Mouse (Mus musculus): Measurements from ENCODE around the gene Olfr1412. TPM values are rescaled to one million over a fixed set of nuclear protein-coding genes. Genes with fewer than 3 reads are reported as not detected.

Olfr1412 gene
- polyA plus RNA-seq, 1 experiment from 2014 or later = not detected

- Histone ChIP-seq H3K4me3 (replicated peaks; ENCODE audit: low read length) (no peak overlapping the region), H3K27ac (ENCODE audit: low read length) (no peak overlapping the region), H3K9me3 (ENCODE audit: control insufficient read depth, low read length) (no peaks in the 10 kb centered on the region), H3K4me1 (replicated peaks; ENCODE audit: control insufficient read depth, insufficient read depth, low read length) (peaks cover 2% of the 10 kb centered on the region; the same call in 1 of the 2 replicates), H3K27me3 (replicated peaks; ENCODE audit: control insufficient read depth, insufficient read depth, low read length) (no peaks in the 10 kb centered on the region), H3K36me3 (ENCODE audit: control insufficient read depth, insufficient read depth) (no peaks in the 10 kb centered on the region), H3K9ac (replicated peaks; ENCODE audit: low read depth, low read length) (no peak overlapping the region), H3K4me2 (ENCODE audit: low read length) (no peak overlapping the region)
- ATAC-seq = no peak
- WGBS = 31% methylated on average over 4 of the region's 4 CpGs
Measured at GRCm38 (mm10) chr1:92613175-92613574, 27.6 kb downstream of the Olfr1412 start.

GRCm38 (mm10) chr1:92614516-92614915 is 28.9 kb downstream of the Olfr1412 start:
- no peak overlapping the region for H3K9ac ChIP-seq (replicated peaks; ENCODE audit: low read depth, low read length)
- no peaks in the 10 kb centered on the region for H3K27me3 ChIP-seq (replicated peaks; ENCODE audit: control insufficient read depth, insufficient read depth, low read length)
- 3% methylated on average over 1 of the region's 1 CpGs for WGBS
- no peak for ATAC-seq
- H3K4me2 ChIP-seq (ENCODE audit: low read length) = no peak overlapping the region
- no peaks in the 10 kb centered on the region for H3K9me3 ChIP-seq (ENCODE audit: control insufficient read depth, low read length)
- H3K36me3 ChIP-seq (ENCODE audit: control insufficient read depth, insufficient read depth) = no peaks in the 10 kb centered on the region
- H3K4me3 ChIP-seq (replicated peaks; ENCODE audit: low read length) = no peak overlapping the region
- peaks cover 2% of the 10 kb centered on the region; the same call in 1 of the 2 replicates for H3K4me1 ChIP-seq (replicated peaks; ENCODE audit: control insufficient read depth, insufficient read depth, low read length)
- H3K27ac ChIP-seq (ENCODE audit: low read length) = no peak overlapping the region

- ATAC-seq = no peak
- Histone ChIP-seq H3K27ac (ENCODE audit: low read length) (no peak overlapping the region), H3K36me3 (ENCODE audit: control insufficient read depth, insufficient read depth) (no peaks in the 10 kb centered on the region), H3K9me3 (ENCODE audit: control insufficient read depth, low read length) (no peaks in the 10 kb centered on the region), H3K4me1 (replicated peaks; ENCODE audit: control insufficient read depth, insufficient read depth, low read length) (peaks cover 2% of the 10 kb centered on the region; the same call in 1 of the 2 replicates), H3K4me2 (ENCODE audit: low read length) (no peak overlapping the region), H3K27me3 (replicated peaks; ENCODE audit: control insufficient read depth, insufficient read depth, low read length) (no peaks in the 10 kb centered on the region), H3K4me3 (replicated peaks; ENCODE audit: low read length) (no peak overlapping the region), H3K9ac (replicated peaks; ENCODE audit: low read depth, low read length) (no peak overlapping the region)
- WGBS = 74% methylated on average over 1 of the region's 1 CpGs
Measured at GRCm38 (mm10) chr1:92616046-92616445, 30.5 kb downstream of the Olfr1412 start.

GRCm38 (mm10) chr1:92617488-92617887 is 31.9 kb downstream of the Olfr1412 start, which contains the start of gene Olfr12:
Gene Olfr12 (plus strand): TSS chr1:92617788.
- Histone ChIP-seq H3K9me3 (ENCODE audit: control insufficient read depth, low read length) (no peaks in the 10 kb centered on the region), H3K36me3 (ENCODE audit: control insufficient read depth, insufficient read depth) (no peaks in the 10 kb centered on the region), H3K27me3 (replicated peaks; ENCODE audit: control insufficient read depth, insufficient read depth, low read length) (no peaks in the 10 kb centered on the region), H3K4me1 (replicated peaks; ENCODE audit: control insufficient read depth, insufficient read depth, low read length) (peaks cover 2% of the 10 kb centered on the region; the same call in 1 of the 2 replicates), H3K27ac (ENCODE audit: low read length) (no peak within 1 kb of the TSS), H3K9ac (replicated peaks; ENCODE audit: low read depth, low read length) (no peak within 1 kb of the TSS), H3K4me2 (ENCODE audit: low read length) (no peak within 1 kb of the TSS), H3K4me3 (replicated peaks; ENCODE audit: low read length) (no peak within 1 kb of the TSS)
- WGBS = 57% methylated on average over 2 of the region's 2 CpGs
- ATAC-seq = no peak

GRCm38 (mm10) chr1:92618360-92618759 is 32.8 kb downstream of the Olfr1412 start:
- H3K4me1 ChIP-seq (replicated peaks; ENCODE audit: control insufficient read depth, insufficient read depth, low read length) = peaks cover under 1% of the 10 kb centered on the region; the same call in 1 of the 2 replicates
- H3K4me3 ChIP-seq (replicated peaks; ENCODE audit: low read length) = no peak overlapping the region
- ATAC-seq = no peak
- H3K27ac ChIP-seq (ENCODE audit: low read length) = no peak overlapping the region
- WGBS = 75% methylated on average over 4 of the region's 4 CpGs
- H3K9ac ChIP-seq (replicated peaks; ENCODE audit: low read depth, low read length) = no peak overlapping the region
- H3K27me3 ChIP-seq (replicated peaks; ENCODE audit: control insufficient read depth, insufficient read depth, low read length) = no peaks in the 10 kb centered on the region
- H3K4me2 ChIP-seq (ENCODE audit: low read length) = no peak overlapping the region
- no peaks in the 10 kb centered on the region for H3K9me3 ChIP-seq (ENCODE audit: control insufficient read depth, low read length)
- H3K36me3 ChIP-seq (ENCODE audit: control insufficient read depth, insufficient read depth) = no peaks in the 10 kb centered on the region

GRCm38 (mm10) chr1:92628227-92628626 is 42.6 kb downstream of the Olfr1412 start:
- Histone ChIP-seq H3K9me3 (ENCODE audit: control insufficient read depth, low read length) (no peaks in the 10 kb centered on the region), H3K27ac (ENCODE audit: low read length) (no peak overlapping the region), H3K36me3 (ENCODE audit: control insufficient read depth, insufficient read depth) (no peaks in the 10 kb centered on the region), H3K4me1 (replicated peaks; ENCODE audit: control insufficient read depth, insufficient read depth, low read length) (no peaks in the 10 kb centered on the region), H3K27me3 (replicated peaks; ENCODE audit: control insufficient read depth, insufficient read depth, low read length) (0 out of 2 replicates have a peak, but pooled peaks cover 5% of the 10 kb centered on the region), H3K4me3 (replicated peaks; ENCODE audit: low read length) (no peak overlapping the region), H3K4me2 (ENCODE audit: low read length) (no peak overlapping the region), H3K9ac (replicated peaks; ENCODE audit: low read depth, low read length) (no peak overlapping the region)
- no peak for ATAC-seq
- WGBS = 70% methylated on average over 4 of the region's 4 CpGs

GRCm38 (mm10) chr1:92632196-92632595 is 46.6 kb downstream of the Olfr1412 start:
- Histone ChIP-seq H3K27ac (ENCODE audit: low read length) (no peak overlapping the region), H3K9me3 (ENCODE audit: control insufficient read depth, low read length) (no peaks in the 10 kb centered on the region), H3K36me3 (ENCODE audit: control insufficient read depth, insufficient read depth) (peaks cover 10% of the 10 kb centered on the region), H3K27me3 (replicated peaks; ENCODE audit: control insufficient read depth, insufficient read depth, low read length) (0 out of 2 replicates have a peak, but pooled peaks cover 3% of the 10 kb centered on the region), H3K4me3 (replicated peaks; ENCODE audit: low read length) (no peak overlapping the region), H3K4me2 (ENCODE audit: low read length) (no peak overlapping the region), H3K9ac (replicated peaks; ENCODE audit: low read depth, low read length) (no peak overlapping the region), H3K4me1 (replicated peaks; ENCODE audit: control insufficient read depth, insufficient read depth, low read length) (no peaks in the 10 kb centered on the region)
- WGBS = 54% methylated on average over 5 of the region's 5 CpGs
- no peak for ATAC-seq

GRCm38 (mm10) chr1:92632948-92633347 is 47.4 kb downstream of the Olfr1412 start:
- Histone ChIP-seq H3K9ac (replicated peaks; ENCODE audit: low read depth, low read length) (no peak overlapping the region), H3K27me3 (replicated peaks; ENCODE audit: control insufficient read depth, insufficient read depth, low read length) (0 out of 2 replicates have a peak, but pooled peaks cover 3% of the 10 kb centered on the region), H3K4me1 (replicated peaks; ENCODE audit: control insufficient read depth, insufficient read depth, low read length) (no peaks in the 10 kb centered on the region), H3K4me2 (ENCODE audit: low read length) (no peak overlapping the region), H3K9me3 (ENCODE audit: control insufficient read depth, low read length) (no peaks in the 10 kb centered on the region), H3K4me3 (replicated peaks; ENCODE audit: low read length) (no peak overlapping the region), H3K36me3 (ENCODE audit: control insufficient read depth, insufficient read depth) (peaks cover 10% of the 10 kb centered on the region), H3K27ac (ENCODE audit: low read length) (no peak overlapping the region)
- 74% methylated on average over 6 of the region's 6 CpGs for WGBS
- ATAC-seq = no peak

- Histone ChIP-seq H3K36me3 (ENCODE audit: control insufficient read depth, insufficient read depth) (peaks cover 10% of the 10 kb centered on the region), H3K4me3 (replicated peaks; ENCODE audit: low read length) (no peak overlapping the region), H3K27me3 (replicated peaks; ENCODE audit: control insufficient read depth, insufficient read depth, low read length) (0 out of 2 replicates have a peak, but pooled peaks cover 3% of the 10 kb centered on the region), H3K9me3 (ENCODE audit: control insufficient read depth, low read length) (no peaks in the 10 kb centered on the region), H3K27ac (ENCODE audit: low read length) (no peak overlapping the region), H3K4me2 (ENCODE audit: low read length) (no peak overlapping the region), H3K4me1 (replicated peaks; ENCODE audit: control insufficient read depth, insufficient read depth, low read length) (peaks cover under 1% of the 10 kb centered on the region; the same call in 1 of the 2 replicates), H3K9ac (replicated peaks; ENCODE audit: low read depth, low read length) (no peak overlapping the region)
- 88% methylated on average over 8 of the region's 8 CpGs for WGBS
- no peak for ATAC-seq
Measured at GRCm38 (mm10) chr1:92633726-92634125, 48.1 kb downstream of the Olfr1412 start.

- H3K36me3 ChIP-seq (ENCODE audit: control insufficient read depth, insufficient read depth) = peaks cover 10% of the 10 kb centered on the region
- 100% methylated on average over 1 of the region's 1 CpGs for WGBS
- H3K4me2 ChIP-seq (ENCODE audit: low read length) = no peak overlapping the region
- no peak overlapping the region for H3K9ac ChIP-seq (replicated peaks; ENCODE audit: low read depth, low read length)
- H3K27me3 ChIP-seq (replicated peaks; ENCODE audit: control insufficient read depth, insufficient read depth, low read length) = no peaks in the 10 kb centered on the region
- no peaks in the 10 kb centered on the region for H3K9me3 ChIP-seq (ENCODE audit: control insufficient read depth, low read length)
- no peak overlapping the region for H3K27ac ChIP-seq (ENCODE audit: low read length)
- ATAC-seq = no peak
- peaks cover 3% of the 10 kb centered on the region; the same call in 1 of the 2 replicates for H3K4me1 ChIP-seq (replicated peaks; ENCODE audit: control insufficient read depth, insufficient read depth, low read length)
- H3K4me3 ChIP-seq (replicated peaks; ENCODE audit: low read length) = no peak overlapping the region
Measured at GRCm38 (mm10) chr1:92634569-92634968, 49.0 kb downstream of the Olfr1412 start.
